Mouse (Mus musculus): ENCODE measurements around the gene Prpf6.
A peak's percentile ranks its signal among the peaks of the same experiment; 100 is the strongest.

The Prpf6 gene

GRCm38 (mm10) chr2:181580131-181580772 is 11.4 kb upstream of the Prpf6 start:
- ATAC-seq (ENCODE audit: low TSS enrichment) = no peak

DNA sequence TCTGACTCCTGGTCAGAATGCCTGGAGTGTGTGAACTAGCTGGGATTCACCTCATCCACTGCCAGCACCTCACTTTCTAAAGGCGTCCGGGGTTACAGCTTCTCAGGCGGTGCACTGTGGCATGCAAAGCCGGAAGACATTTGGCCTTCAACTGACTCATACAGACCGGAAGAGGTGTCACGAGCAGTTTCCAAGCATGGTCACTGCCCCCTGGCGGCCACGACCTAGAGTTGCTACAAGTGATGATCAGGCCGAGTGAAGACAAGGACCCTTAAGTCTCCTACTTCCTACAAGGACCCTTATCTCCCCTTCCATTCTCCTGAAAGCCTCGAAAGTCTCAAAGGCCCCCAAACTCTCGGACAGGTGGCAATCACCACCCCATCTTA is 10.7 kb upstream of the Prpf6 start:
- peak; percentile 62 for ATAC-seq (ENCODE audit: low TSS enrichment)

DNA sequence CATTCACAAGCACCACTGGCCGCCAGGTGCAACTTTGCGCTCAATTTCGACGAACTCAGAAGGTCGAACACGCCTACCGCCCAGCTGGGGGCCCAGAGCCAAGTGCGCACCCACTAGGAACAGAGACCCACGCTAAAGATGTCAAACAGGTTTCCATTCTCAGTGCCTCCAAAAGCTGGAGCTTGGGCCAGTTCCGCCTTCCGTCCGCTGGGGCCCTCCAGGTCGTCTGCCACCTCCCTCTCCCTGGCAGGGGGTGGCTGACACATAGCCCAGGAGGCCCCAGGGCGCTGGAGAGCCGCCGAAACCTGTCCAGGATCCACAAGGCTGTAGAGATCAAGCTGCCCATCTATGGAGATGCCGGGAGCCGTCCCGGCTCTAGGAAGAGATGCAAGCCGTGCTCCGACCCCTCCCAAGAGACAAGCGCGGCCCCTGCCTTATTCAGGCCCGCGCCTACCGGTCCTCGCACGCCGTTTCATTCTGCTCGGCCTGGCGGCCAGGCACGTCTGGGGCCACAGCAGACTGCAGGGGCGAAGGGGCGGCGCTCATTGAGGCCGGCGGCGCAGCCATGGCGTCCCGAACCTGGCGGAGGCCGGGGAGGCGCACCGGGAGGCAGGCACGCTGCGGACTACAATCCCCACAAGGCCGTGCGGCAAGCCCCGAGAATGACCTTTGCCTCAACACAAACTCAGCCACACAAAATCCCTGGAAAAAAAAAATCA is 10.1 kb upstream of the Prpf6 start:
- peak; percentile 79 for ATAC-seq (ENCODE audit: low TSS enrichment)

- no peak for ATAC-seq (ENCODE audit: low TSS enrichment)
Measured at GRCm38 (mm10) chr2:181582358-181582757, 9.3 kb upstream of the Prpf6 start.

GRCm38 (mm10) chr2:181582939-181583338 is 8.7 kb upstream of the Prpf6 start:
- no peak for ATAC-seq (ENCODE audit: low TSS enrichment)

DNA sequence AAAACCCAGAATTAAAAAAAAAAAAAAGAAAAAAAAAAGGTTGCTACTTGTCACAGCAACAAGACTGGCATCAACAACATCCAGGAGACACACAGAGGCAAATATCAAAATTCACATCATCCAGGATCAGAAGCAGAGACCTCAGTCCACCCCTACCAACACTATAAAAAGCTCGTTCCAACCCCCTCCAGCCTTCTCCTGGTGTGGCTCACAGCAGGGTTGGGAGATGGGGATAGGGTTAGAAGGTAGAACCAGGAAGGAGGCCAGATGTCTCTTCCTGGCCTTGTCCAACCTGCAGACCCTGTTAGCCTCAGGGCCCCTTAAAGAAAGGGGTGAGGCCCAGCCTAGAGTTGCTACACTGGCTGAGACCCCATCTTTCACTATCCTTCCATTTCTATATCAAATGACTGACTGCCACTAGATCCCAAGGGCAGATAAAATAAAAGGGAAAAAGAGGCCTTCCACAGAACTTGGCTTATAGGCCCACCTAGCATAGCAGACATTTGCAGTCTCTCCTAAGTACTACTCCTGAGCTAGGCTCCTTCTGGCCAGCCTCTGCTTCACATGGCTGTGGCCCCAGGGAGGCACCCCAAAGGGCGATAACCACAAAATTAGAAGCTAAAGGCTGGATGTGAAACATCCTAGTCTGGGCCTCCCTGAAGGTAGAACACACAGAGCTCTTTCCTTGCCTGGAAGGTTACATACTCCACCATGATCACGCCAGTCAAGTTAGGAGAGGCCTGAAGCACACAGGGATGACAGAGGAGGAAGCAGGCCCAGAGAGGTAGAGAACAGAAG is 8.0 kb upstream of the Prpf6 start:
- no peak for ATAC-seq (ENCODE audit: low TSS enrichment)

GRCm38 (mm10) chr2:181584411-181584942 is 7.2 kb upstream of the Prpf6 start, which contains the start of gene Uckl1:
TSS of gene Uckl1 (minus strand) at chr2:181584892.
- no peak for ATAC-seq (ENCODE audit: low TSS enrichment)

DNA sequence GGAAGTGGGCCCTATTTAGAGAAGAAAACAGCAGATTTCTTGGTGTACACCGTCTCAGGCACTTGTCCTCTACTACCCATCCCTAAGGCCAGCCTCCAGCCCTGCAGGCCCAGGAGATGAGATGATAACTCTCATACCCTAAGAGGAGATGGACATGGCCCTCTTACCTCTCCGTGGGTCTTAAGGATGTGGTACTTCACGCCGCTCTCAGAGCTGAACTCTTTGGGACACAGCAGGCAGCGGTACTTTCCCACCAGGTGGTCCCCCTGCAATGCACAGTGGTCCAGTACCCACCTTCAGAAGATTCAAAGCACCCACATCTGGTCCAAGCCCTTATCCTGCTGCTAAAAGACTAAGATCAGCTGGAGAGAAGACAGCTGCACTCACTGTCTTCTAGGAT is 6.2 kb upstream of the Prpf6 start:
- ATAC-seq (ENCODE audit: low TSS enrichment) = no peak

DNA sequence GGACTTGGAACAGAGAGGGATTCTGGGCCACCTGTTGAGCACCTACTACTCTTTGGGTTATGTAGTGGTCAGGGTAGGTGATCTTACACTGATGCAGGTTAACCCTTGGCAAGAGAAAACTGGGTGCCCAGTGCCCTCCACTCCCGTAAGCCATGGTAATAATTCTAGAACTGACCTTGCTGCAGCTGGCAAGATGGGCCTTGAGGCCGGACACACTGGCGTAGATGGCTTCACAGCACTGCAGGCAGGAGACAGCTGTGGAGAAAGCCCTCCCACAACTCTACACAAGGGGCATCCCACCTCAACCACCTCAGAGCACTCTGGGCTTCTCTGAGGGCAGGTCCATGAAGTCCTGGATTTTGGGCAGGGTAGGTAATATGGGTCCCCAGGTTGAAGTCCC is 5.5 kb upstream of the Prpf6 start:
- ATAC-seq (ENCODE audit: low TSS enrichment) = no peak

- no peak for ATAC-seq (ENCODE audit: low TSS enrichment)
Measured at GRCm38 (mm10) chr2:181587796-181588195, 3.9 kb upstream of the Prpf6 start.

DNA sequence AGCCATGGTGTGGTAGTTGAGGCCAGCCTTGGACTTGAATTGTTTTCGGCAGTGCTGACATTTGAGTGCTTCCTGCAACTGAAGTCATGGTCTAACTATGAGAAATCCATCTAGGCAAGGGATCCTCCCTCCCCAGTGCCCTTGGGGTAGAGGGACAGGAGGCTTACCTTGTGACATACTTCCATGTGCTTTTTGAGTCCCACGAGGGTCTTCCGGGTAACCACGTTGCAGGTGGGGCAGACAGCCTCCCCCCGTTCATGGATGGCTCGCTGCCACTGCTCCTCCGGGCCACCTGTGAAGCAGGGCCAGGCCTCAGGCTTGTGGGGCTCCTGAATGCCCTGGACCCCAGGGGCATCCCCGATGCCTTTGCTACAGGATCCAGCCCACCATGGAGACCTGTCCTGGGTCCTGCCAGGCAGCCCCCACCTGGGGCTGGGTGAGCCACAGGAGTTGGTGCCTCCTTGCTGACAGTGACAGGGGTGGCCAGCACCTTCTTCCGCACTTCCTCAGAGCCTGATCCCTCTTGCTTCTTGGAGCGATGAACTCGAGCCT is 3.4 kb upstream of the Prpf6 start:
- no peak for ATAC-seq (ENCODE audit: low TSS enrichment)

GRCm38 (mm10) chr2:181589011-181589731 is 2.5 kb upstream of the Prpf6 start:
- no peak for ATAC-seq (ENCODE audit: low TSS enrichment)

- no peak for ATAC-seq (ENCODE audit: low TSS enrichment)
Measured at GRCm38 (mm10) chr2:181589732-181590105, 1.9 kb upstream of the Prpf6 start.

- ATAC-seq (ENCODE audit: low TSS enrichment) = no peak
Measured at GRCm38 (mm10) chr2:181590471-181590870, 1.2 kb upstream of the Prpf6 start.

GRCm38 (mm10) chr2:181592231-181593041 is 768 bp downstream of the Prpf6 start, which contains the start of gene Zfp512b:
TSS of gene Zfp512b (minus strand) at chr2:181592803.
- peak; percentile 44 for ATAC-seq (ENCODE audit: low TSS enrichment)

DNA sequence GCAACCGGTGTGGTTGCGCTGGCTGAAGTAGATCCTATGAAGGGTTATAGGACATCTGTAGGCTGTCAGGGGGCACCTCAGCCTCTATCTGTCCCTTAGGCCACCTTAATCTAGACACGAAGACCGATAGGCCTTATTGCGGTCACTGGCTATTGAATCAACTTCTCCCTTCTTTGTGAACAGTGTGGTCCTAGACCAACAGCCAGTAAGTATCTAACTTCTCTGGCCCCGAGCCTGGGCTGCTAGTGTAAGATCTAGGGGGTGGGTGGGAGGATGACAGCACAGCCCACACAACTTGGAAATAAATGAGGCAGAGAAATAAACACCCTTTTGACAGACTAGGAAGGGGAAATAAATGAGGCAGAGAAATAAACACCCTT is 1.4 kb downstream of the Prpf6 start:
- 0 out of 2 replicates have a peak, but pooled peaks have one; percentile 14 for ATAC-seq (ENCODE audit: low TSS enrichment)

DNA sequence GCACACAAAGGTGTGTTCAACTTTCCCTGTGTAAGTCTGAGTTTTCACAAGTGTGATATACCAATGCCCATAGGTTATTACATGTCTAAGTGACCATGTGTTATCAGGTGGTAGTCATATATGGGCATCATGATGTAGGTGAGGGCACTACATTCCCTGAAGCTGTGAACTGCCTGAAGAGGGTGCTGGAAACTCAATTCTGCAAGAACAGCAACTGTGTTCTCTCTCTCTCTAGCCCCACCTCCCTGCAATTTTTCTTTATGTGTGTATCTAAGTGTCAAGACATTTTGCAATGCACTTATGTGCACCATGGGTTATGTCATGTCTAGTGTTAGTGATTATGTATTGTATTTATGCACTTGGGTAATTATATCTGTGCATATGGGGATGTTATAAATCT is 2.3 kb downstream of the Prpf6 start:
- no peak for ATAC-seq (ENCODE audit: low TSS enrichment)

DNA sequence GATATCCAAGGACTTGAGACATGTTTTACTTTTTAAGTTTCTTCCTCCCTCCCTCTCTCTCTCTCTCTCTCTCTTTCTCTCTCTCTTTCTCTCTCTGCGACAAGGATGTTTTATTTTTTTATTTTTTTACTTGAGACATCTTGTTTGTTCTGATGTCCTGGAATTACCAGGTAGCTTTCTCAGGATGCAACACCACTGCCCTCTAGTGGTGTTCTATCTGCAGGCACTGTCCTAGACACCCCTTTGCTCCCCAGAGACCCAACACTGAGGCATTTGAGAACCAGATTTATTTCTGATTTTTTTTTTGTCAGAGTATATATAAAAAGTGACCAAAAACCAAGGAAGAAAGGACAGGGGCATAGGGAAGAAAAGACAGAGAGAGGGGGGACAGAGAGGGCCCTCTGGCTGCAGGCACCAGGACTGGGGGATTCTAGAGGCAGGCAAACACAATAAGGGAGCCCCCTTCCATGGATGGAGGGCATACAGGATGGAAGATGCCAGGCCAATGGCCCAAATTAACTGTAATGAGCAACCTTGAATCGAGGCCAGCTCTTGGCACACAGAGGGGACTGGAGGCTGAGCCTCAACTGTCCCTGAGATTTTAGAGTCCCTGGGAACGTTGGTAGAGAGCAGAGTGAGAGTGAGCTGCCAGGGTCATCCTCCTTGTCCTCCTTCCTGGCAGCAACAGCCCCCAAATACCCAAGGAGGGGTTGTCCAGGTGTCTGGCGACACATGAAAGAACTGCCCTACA is 3.5 kb downstream of the Prpf6 start:
- ATAC-seq (ENCODE audit: low TSS enrichment) = no peak

DNA sequence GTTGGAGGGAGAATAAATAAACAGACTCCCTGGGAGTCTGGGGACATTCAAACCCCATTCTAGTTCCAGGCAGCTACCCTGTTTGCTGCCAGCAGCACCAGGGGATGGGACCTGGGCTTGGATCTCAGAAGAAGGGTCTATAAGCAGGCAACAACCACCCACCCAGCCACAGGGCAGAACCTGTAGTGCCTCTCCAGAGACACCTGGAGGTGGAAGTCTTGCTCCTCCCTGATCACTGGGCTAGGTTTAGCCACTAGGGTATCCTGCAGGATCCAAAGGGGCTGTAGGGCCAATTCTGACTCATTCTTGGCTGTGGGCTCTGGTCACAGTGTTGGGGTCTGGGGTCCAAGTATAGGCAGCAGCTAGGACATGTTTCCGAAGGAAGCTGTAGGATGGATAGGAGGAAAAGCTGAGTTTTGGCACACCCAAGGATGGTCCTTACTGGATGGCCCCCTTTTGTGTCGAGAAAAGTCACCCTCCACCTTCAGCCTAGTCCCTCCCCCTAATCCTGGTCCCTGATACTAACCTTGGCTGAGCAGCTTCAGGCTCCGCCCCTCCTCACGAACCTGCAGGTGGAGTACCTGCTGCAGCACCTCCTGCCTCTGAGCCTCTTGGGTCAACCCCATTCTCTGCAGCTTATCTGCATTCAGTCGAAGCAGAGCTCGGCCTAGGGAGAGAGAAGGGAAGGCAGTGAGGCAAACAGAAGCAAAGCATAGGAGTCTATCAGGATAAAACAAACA is 4.7 kb downstream of the Prpf6 start:
- no peak for ATAC-seq (ENCODE audit: low TSS enrichment)
